Mouse (Mus musculus): Measurements from ENCODE around the gene Olfr1025-ps1.

The Olfr1025-ps1 gene

GRCm38 (mm10) chr2:85914893-85915292 lies at the start of gene Olfr1025-ps1:
Olfr1025-ps1 (plus strand) TSS chr2:85915193.
- DNase-seq (ENCODE audit: low spot score in 2 of 2), result no peak

GRCm38 (mm10) chr2:85868294-85868693 lies 46.7 kb upstream of the Olfr1025-ps1 start, which contains the start of gene Olfr1022:
Olfr1022 (plus strand) TSS chr2:85868594.
- no peak for DNase-seq (ENCODE audit: low spot score in 2 of 2)

GRCm38 (mm10) chr2:85885340-85885739 lies 29.7 kb upstream of the Olfr1025-ps1 start, which contains the start of gene Olfr1023:
Olfr1023 (plus strand) TSS chr2:85885640.
- DNase-seq (ENCODE audit: low spot score in 2 of 2), result no peak

GRCm38 (mm10) chr2:85904952-85905351 lies 10.0 kb upstream of the Olfr1025-ps1 start, which contains the start of gene Olfr1024:
Olfr1024 (minus strand) TSS chr2:85905052.
- DNase-seq (ENCODE audit: low spot score in 2 of 2), result no peak

GRCm38 (mm10) chr2:85913197-85913596 lies 1.8 kb upstream of the Olfr1025-ps1 start:
- no peak for DNase-seq (ENCODE audit: low spot score in 2 of 2)

- no peak for DNase-seq (ENCODE audit: low spot score in 2 of 2)
These were observed 6.3 kb downstream of the Olfr1025-ps1 start, which contains the start of gene Olfr1026 for GRCm38 (mm10) chr2:85921258-85921657. Olfr1026 (plus strand) TSS chr2:85921558.

- DNase-seq (ENCODE audit: low spot score in 2 of 2), result no peak
These were observed 35.1 kb downstream of the Olfr1025-ps1 start, which contains the start of gene Olfr1028 for GRCm38 (mm10) chr2:85950137-85950536. Olfr1028 (plus strand) TSS chr2:85950437.

Data from spleen, postnatal 36 days (tissue).